21 mouse cellular contexts compared by ENCODE assay signal in the genomic region with DNA sequence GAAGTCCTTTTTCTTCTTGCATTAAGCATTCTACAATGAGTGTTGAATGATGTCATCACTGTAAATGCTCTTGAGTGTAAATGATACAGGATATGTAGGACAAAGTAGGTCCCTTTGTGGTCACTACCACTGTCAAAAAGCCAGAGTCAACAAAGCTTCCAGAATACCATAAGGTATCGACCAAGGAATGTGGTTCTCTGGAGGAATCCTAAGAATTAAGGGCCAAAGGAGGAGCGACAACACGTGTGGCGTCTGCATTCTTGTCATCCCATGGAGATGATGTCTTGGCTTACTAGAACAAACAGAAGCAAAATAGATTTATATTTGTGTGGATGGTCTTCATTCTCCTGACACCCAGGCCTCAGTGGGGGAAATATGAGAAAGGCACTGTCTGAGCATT.
"Had no signal": no experiment of that assay in that cellular context is flagged by ENCODE, and none has a peak within 500 bp of the region (broad histone marks: within the 10 kb centered on the region; RNA-seq: fewer than 3 reads in every experiment).

No protein-coding gene starts in this region.

- H3K4me3 ChIP-seq: limb, embryonic 15.5 days; liver, embryonic 12.5 days; liver, embryonic 15.5 days; lung, embryonic 15.5 days; megakaryocyte, embryonic 14.5 days; neural tube, embryonic 12.5 days; neural tube, embryonic 15.5 days; stomach, embryonic 15.5 days had no signal

- H3K9me3 ChIP-seq: limb, embryonic 15.5 days; liver, embryonic 12.5 days; liver, embryonic 15.5 days; lung, embryonic 15.5 days; megakaryocyte, embryonic 14.5 days; neural tube, embryonic 12.5 days; neural tube, embryonic 15.5 days; stomach, embryonic 15.5 days had no signal

- H3K27me3 ChIP-seq: limb, embryonic 15.5 days; liver, embryonic 12.5 days; liver, embryonic 15.5 days; lung, embryonic 15.5 days; megakaryocyte, embryonic 14.5 days; neural tube, embryonic 12.5 days; neural tube, embryonic 15.5 days; stomach, embryonic 15.5 days had no signal

- H3K4me2 ChIP-seq: limb, embryonic 15.5 days; liver, embryonic 12.5 days; liver, embryonic 15.5 days; lung, embryonic 15.5 days; midbrain, embryonic 11.5 days; neural tube, embryonic 12.5 days; neural tube, embryonic 15.5 days; stomach, embryonic 15.5 days had no signal

- H3K4me1 ChIP-seq: limb, embryonic 15.5 days; liver, embryonic 12.5 days; liver, embryonic 15.5 days; lung, embryonic 15.5 days; megakaryocyte, embryonic 14.5 days; neural tube, embryonic 12.5 days; neural tube, embryonic 15.5 days; stomach, embryonic 15.5 days had no signal

- H3K9ac ChIP-seq: limb, embryonic 15.5 days; liver, embryonic 12.5 days; liver, embryonic 15.5 days; lung, embryonic 15.5 days; neural tube, embryonic 12.5 days; neural tube, embryonic 15.5 days; stomach, embryonic 15.5 days had no signal

- DNase-seq: kidney, adult 18-20 months; kidney, adult 9 months; kidney, postnatal 14 days; kidney, postnatal 4 days; left cerebral cortex, postnatal 4 days; lung, adult 18-20 months; lung, postnatal 10 days; lung, postnatal 36 days; midbrain, embryonic 14.5 days; right cerebral cortex, postnatal 25 days; spleen, adult 18-20 months; thymus, postnatal 36 days had no signal

- H3K36me3 ChIP-seq: limb, embryonic 15.5 days; liver, embryonic 12.5 days; liver, embryonic 15.5 days; lung, embryonic 15.5 days; neural tube, embryonic 12.5 days; neural tube, embryonic 15.5 days; stomach, embryonic 15.5 days had no signal

- ATAC-seq: liver, embryonic 12.5 days had no signal

- H3K27ac ChIP-seq: limb, embryonic 15.5 days; liver, embryonic 12.5 days; liver, embryonic 15.5 days; lung, embryonic 15.5 days; neural tube, embryonic 12.5 days; neural tube, embryonic 15.5 days; stomach, embryonic 15.5 days had no signal
